ENCODE assay signal across 35 mouse cellular contexts in genomic region chr5:68002611-68003010, GRCm38 (mm10). TPM values are rescaled to one million over a fixed set of nuclear protein-coding genes. Genes with fewer than 3 reads are reported as not detected.
DNase-seq lines count a peak whose midpoint lies in the region; ATAC-seq and TF ChIP-seq lines count a peak whose summit lies in the region.
"Had no signal": no experiment of that assay in that cellular context is flagged by ENCODE, and none has a peak within 500 bp of the region (broad histone marks: within the 10 kb centered on the region; RNA-seq: fewer than 3 reads in every experiment).

No protein-coding gene starts in this region.

- no peaks in the 10 kb centered on the region for H3K36me3 ChIP-seq in midbrain, postnatal 0 days (ENCODE audit: insufficient read depth, low read length)
- H3K36me3 ChIP-seq in midbrain, embryonic 14.5 days (ENCODE audit: control insufficient read depth, insufficient read depth, low read length) = no peaks in the 10 kb centered on the region
- H3K36me3 ChIP-seq in hindbrain, embryonic 16.5 days (ENCODE audit: control insufficient read depth, insufficient read depth, low read length) = no peaks in the 10 kb centered on the region
- H3K36me3 ChIP-seq: embryonic facial prominence, embryonic 10.5 days; intestine, embryonic 15.5 days had no signal

- H3K4me2 ChIP-seq in midbrain, postnatal 0 days (ENCODE audit: low read depth, low read length, poor library complexity, severe bottlenecking) = no peak overlapping the region
- no peak overlapping the region for H3K4me2 ChIP-seq in midbrain, embryonic 14.5 days (ENCODE audit: low read length)
- H3K4me2 ChIP-seq in hindbrain, embryonic 16.5 days (ENCODE audit: low read length) = no peak overlapping the region
- H3K4me2 ChIP-seq: forebrain, embryonic 13.5 days; hindbrain, embryonic 14.5 days; intestine, embryonic 15.5 days; midbrain, embryonic 11.5 days had no signal

- TF ChIP-seq CTCF in midbrain, postnatal 0 days (IDR thresholded peaks at IDR 0.05) = 0 out of 2 replicates have a peak, but pooled peaks have one; percentile 9

- DNase-seq in midbrain, postnatal 0 days (ENCODE audit: low spot score) = peak; percentile 33
- no peak for DNase-seq in midbrain, embryonic 14.5 days
- DNase-seq in brain, embryonic 18.5 days (ENCODE audit: low read depth, low spot score) = peak; percentile 42
- DNase-seq in layer of hippocampus, adult 9-11 months = peak; percentile 51
- DNase-seq in cerebellum, postnatal 25 days = no peak
- no peak for DNase-seq in heart, adult 11 months
- DNase-seq: adrenal gland, postnatal 36 days; cerebellum, adult 2 months; cerebellum, postnatal 36 days; gastrocnemius, postnatal 10 days; heart, postnatal 36 days; kidney, adult 8-10 months; kidney, postnatal 10 days; right cerebral cortex, postnatal 14 days; thymus, adult 2 months; thymus, postnatal 4 days had no signal

- no peak overlapping the region for H3K27ac ChIP-seq in midbrain, postnatal 0 days (ENCODE audit: low read depth, low read length)
- no peak overlapping the region for H3K27ac ChIP-seq in midbrain, embryonic 14.5 days (replicated peaks; ENCODE audit: low read depth, low read length)
- no peak overlapping the region for H3K27ac ChIP-seq in hindbrain, embryonic 16.5 days (ENCODE audit: low read depth, low read length)
- H3K27ac ChIP-seq: embryonic facial prominence, embryonic 10.5 days; forebrain, embryonic 13.5 days; hindbrain, embryonic 14.5 days; intestine, embryonic 15.5 days; macrophage; stomach, postnatal 0 days had no signal

- H3K4me1 ChIP-seq in midbrain, postnatal 0 days (ENCODE audit: insufficient read depth, low read length) = no peaks in the 10 kb centered on the region
- no peaks in the 10 kb centered on the region for H3K4me1 ChIP-seq in midbrain, embryonic 14.5 days (ENCODE audit: control insufficient read depth, insufficient read depth, low read length)
- H3K4me1 ChIP-seq in hindbrain, embryonic 16.5 days (ENCODE audit: control insufficient read depth, insufficient read depth, low read depth, low read length) = no peaks in the 10 kb centered on the region
- H3K4me1 ChIP-seq: embryonic facial prominence, embryonic 10.5 days; forebrain, embryonic 13.5 days; intestine, embryonic 15.5 days had no signal

- no peak overlapping the region for H3K9ac ChIP-seq in midbrain, postnatal 0 days (replicated peaks; ENCODE audit: low read length, poor library complexity, severe bottlenecking)
- H3K9ac ChIP-seq in midbrain, embryonic 14.5 days (replicated peaks; ENCODE audit: low read length) = no peak overlapping the region
- no peak overlapping the region for H3K9ac ChIP-seq in hindbrain, embryonic 16.5 days (ENCODE audit: low read depth, low read length)
- H3K9ac ChIP-seq: forebrain, embryonic 13.5 days; hindbrain, embryonic 14.5 days; intestine, embryonic 15.5 days had no signal

- no peaks in the 10 kb centered on the region for H3K27me3 ChIP-seq in midbrain, postnatal 0 days (ENCODE audit: insufficient read depth, low read length)
- H3K27me3 ChIP-seq in midbrain, embryonic 14.5 days (ENCODE audit: control insufficient read depth, insufficient read depth, low read length) = no peaks in the 10 kb centered on the region
- H3K27me3 ChIP-seq in hindbrain, embryonic 16.5 days (replicated peaks; ENCODE audit: control insufficient read depth, insufficient read depth, low read length) = no peaks in the 10 kb centered on the region
- H3K27me3 ChIP-seq: forebrain, embryonic 13.5 days; intestine, embryonic 15.5 days had no signal

- no peak overlapping the region for H3K4me3 ChIP-seq in midbrain, postnatal 0 days (ENCODE audit: low read depth, low read length)
- no peak overlapping the region for H3K4me3 ChIP-seq in midbrain, embryonic 14.5 days (replicated peaks; ENCODE audit: low read depth, low read length)
- H3K4me3 ChIP-seq in hindbrain, embryonic 16.5 days (ENCODE audit: low read length) = no peak overlapping the region
- H3K4me3 ChIP-seq: embryonic facial prominence, embryonic 10.5 days; forebrain, embryonic 13.5 days; intestine, embryonic 15.5 days had no signal

- no peaks in the 10 kb centered on the region for H3K9me3 ChIP-seq in midbrain, postnatal 0 days (ENCODE audit: low read length)
- H3K9me3 ChIP-seq in midbrain, embryonic 14.5 days (ENCODE audit: control insufficient read depth, low read length) = no peaks in the 10 kb centered on the region
- no peaks in the 10 kb centered on the region for H3K9me3 ChIP-seq in hindbrain, embryonic 16.5 days (ENCODE audit: control insufficient read depth, low read length)
- H3K9me3 ChIP-seq: embryonic facial prominence, embryonic 10.5 days; forebrain, embryonic 13.5 days; intestine, embryonic 15.5 days had no signal

- WGBS in midbrain, postnatal 0 days = 93% methylated on average over 6 of the region's 6 CpGs
- WGBS in midbrain, embryonic 14.5 days = 94% methylated on average over 6 of the region's 6 CpGs
- 91% methylated on average over 6 of the region's 6 CpGs for WGBS in hindbrain, embryonic 16.5 days

- no peak for ATAC-seq in midbrain, postnatal 0 days (ENCODE audit: low FRiP score)
- ATAC-seq in midbrain, embryonic 14.5 days (ENCODE audit: low FRiP score, low TSS enrichment) = no peak
- ATAC-seq in hindbrain, embryonic 16.5 days = no peak
- ATAC-seq: forebrain, embryonic 13.5 days; intestine, embryonic 15.5 days had no signal

RNA-seq across cellular contexts. Expression of gene Grxcr1, which starts 29.0 kb away (rescaled TPM):
- not detected in 2 replicates for total RNA-seq in midbrain, postnatal 0 days (2014; rRNA removed)
- polyA plus RNA-seq in midbrain, postnatal 0 days (2015; fragmentation: Nextera tagmentation; extraction: Ambion mirVana) = not detected in 2 replicates
- polyA plus RNA-seq in midbrain, embryonic 14.5 days (2014; fragmentation: Nextera tagmentation; extraction: Ambion mirVana) = not detected in 2 replicates
- not detected in 2 replicates for polyA plus RNA-seq in hindbrain, embryonic 16.5 days (2015; fragmentation: Nextera tagmentation; extraction: Ambion mirVana)
- total RNA-seq: adrenal gland, adult 18-20 months; adrenal gland, postnatal 36 days; gastrocnemius, postnatal 10 days; granulocyte monocyte progenitor cell, adult 5-6 weeks; heart, postnatal 36 days; layer of hippocampus, postnatal 14 days; left cerebral cortex, postnatal 10 days; liver, adult 2 months; monocyte, adult 5-6 weeks had no signal
- polyA plus RNA-seq: cerebellum, adult 2 months; forebrain, embryonic 13.5 days; heart, embryonic 14.5 days; hindbrain, embryonic 14.5 days; intestine, embryonic 15.5 days; limb, embryonic 11.5 days; liver, adult 2 months; liver, embryonic 16.5 days; lung, embryonic 16.5 days; macrophage; midbrain, embryonic 11.5 days; stomach, postnatal 0 days; thymus, adult 2 months had no signal

RNA-seq across cellular contexts. Expression of gene Gm21905, which starts 56.4 kb away (rescaled TPM):
- total RNA-seq in midbrain, postnatal 0 days (2014; rRNA removed) = not detected in 2 replicates
- not detected in 2 replicates for polyA plus RNA-seq in midbrain, postnatal 0 days (2015; fragmentation: Nextera tagmentation; extraction: Ambion mirVana)
- polyA plus RNA-seq in midbrain, embryonic 14.5 days (2014; fragmentation: Nextera tagmentation; extraction: Ambion mirVana) = not detected in 2 replicates
- polyA plus RNA-seq in hindbrain, embryonic 16.5 days (2015; fragmentation: Nextera tagmentation; extraction: Ambion mirVana) = not detected in 2 replicates
- total RNA-seq: adrenal gland, adult 18-20 months; adrenal gland, postnatal 36 days; gastrocnemius, postnatal 10 days; granulocyte monocyte progenitor cell, adult 5-6 weeks; heart, postnatal 36 days; layer of hippocampus, postnatal 14 days; left cerebral cortex, postnatal 10 days; liver, adult 2 months; monocyte, adult 5-6 weeks had no signal
- polyA plus RNA-seq: cerebellum, adult 2 months; embryonic facial prominence, embryonic 10.5 days; forebrain, embryonic 13.5 days; heart, embryonic 14.5 days; hindbrain, embryonic 14.5 days; intestine, embryonic 15.5 days; limb, embryonic 11.5 days; liver, adult 2 months; liver, embryonic 16.5 days; lung, embryonic 16.5 days; macrophage; midbrain, embryonic 11.5 days; neural tube, embryonic 11.5 days; stomach, postnatal 0 days; thymus, adult 2 months had no signal

Comparison
In these comparisons a context has a peak if more than half of its experiments do, and no peak if none do; other contexts are left out.
1. DNase-seq: peak in midbrain, postnatal 0 days (single experiment), brain, embryonic 18.5 days (single experiment) and layer of hippocampus, adult 9-11 months (single experiment); none in midbrain, embryonic 14.5 days (single experiment), cerebellum, postnatal 25 days (0 of 2) and heart, adult 11 months (single experiment).